Mouse (Mus musculus): ENCODE results near the gene Serp2. TPM values are rescaled to one million over a fixed set of nuclear protein-coding genes. Genes with fewer than 3 reads are reported as not detected.
A peak's percentile ranks its signal among the peaks of the same experiment; 100 is the strongest.

The Serp2 gene
- polyA plus RNA-seq, 1 experiment from 2014 or later: 7.3 TPM

- no peak overlapping the region for H3K4me3 ChIP-seq (replicated peaks)
- ATAC-seq (ENCODE audit: insufficient number of reproducible peaks, low FRiP score, low TSS enrichment, low read depth): no peak
- 89% methylated on average over 3 of the region's 3 CpGs for WGBS
These were observed 35.4 kb downstream of the Serp2 start for GRCm38 (mm10) chr14:76521308-76521707.

DNA sequence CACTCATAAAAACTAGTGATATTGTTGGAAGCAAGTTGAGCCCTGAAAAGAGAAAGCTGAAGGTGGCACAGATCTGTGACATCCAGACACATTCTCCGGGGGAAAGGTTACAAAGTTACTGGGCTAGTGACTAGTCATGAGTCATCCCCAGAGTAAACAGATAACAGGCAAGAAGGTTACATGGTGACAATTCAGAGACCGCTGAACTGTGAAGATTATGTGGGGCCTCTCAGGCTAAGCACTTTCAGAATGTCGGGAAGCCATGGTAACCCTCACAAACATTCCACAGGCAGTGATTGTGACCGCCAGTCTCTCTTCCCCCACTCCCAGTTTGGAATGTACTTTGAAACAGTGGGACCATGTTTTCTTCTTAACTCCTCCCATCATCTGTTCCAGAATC, 36.1 kb downstream of the Serp2 start:
- 49% methylated on average over 4 of the region's 4 CpGs for WGBS
- no peak for ATAC-seq (ENCODE audit: insufficient number of reproducible peaks, low FRiP score, low TSS enrichment, low read depth)
- no peaks in the 10 kb centered on the region for H3K36me3 ChIP-seq
- H3K9ac ChIP-seq: no peak overlapping the region
- H3K4me1 ChIP-seq: no peaks in the 10 kb centered on the region
- no peak overlapping the region for H3K4me2 ChIP-seq (replicated peaks)
- H3K9me3 ChIP-seq (replicated peaks): no peaks in the 10 kb centered on the region
- no peak overlapping the region for H3K4me3 ChIP-seq (replicated peaks)
- H3K27ac ChIP-seq (replicated peaks): no peak overlapping the region
- H3K27me3 ChIP-seq: no peaks in the 10 kb centered on the region

More at GRCm38 (mm10) chr14:76521308-76521707, 35.4 kb downstream of the Serp2 start:
- Histone ChIP-seq H3K4me2 (replicated peaks) (no peak overlapping the region), H3K4me1 (peaks cover under 1% of the 10 kb centered on the region; the same call in 1 of the 2 replicates), H3K27ac (replicated peaks) (no peak overlapping the region), H3K9ac (no peak overlapping the region), H3K36me3 (no peaks in the 10 kb centered on the region), H3K9me3 (replicated peaks) (no peaks in the 10 kb centered on the region), H3K27me3 (no peaks in the 10 kb centered on the region)

- Histone ChIP-seq H3K4me3 (replicated peaks) (no peak overlapping the region), H3K4me1 (peaks cover 9% of the 10 kb centered on the region), H3K27me3 (no peaks in the 10 kb centered on the region), H3K4me2 (replicated peaks) (no peak overlapping the region), H3K9ac (no peak overlapping the region), H3K9me3 (replicated peaks) (no peaks in the 10 kb centered on the region), H3K36me3 (no peaks in the 10 kb centered on the region), H3K27ac (replicated peaks) (no peak overlapping the region)
- 88% methylated on average over 5 of the region's 5 CpGs for WGBS
- no peak for ATAC-seq (ENCODE audit: insufficient number of reproducible peaks, low FRiP score, low TSS enrichment, low read depth)
These were observed 38.5 kb downstream of the Serp2 start for GRCm38 (mm10) chr14:76518217-76518616.

GRCm38 (mm10) chr14:76515620-76516019, 41.1 kb downstream of the Serp2 start:
- H3K27me3 ChIP-seq: no peaks in the 10 kb centered on the region
- H3K9me3 ChIP-seq (replicated peaks): no peaks in the 10 kb centered on the region
- WGBS: 66% methylated on average over 7 of the region's 7 CpGs
- H3K4me3 ChIP-seq (replicated peaks): no peak overlapping the region
- H3K4me2 ChIP-seq (replicated peaks): no peak overlapping the region
- ATAC-seq (ENCODE audit: insufficient number of reproducible peaks, low FRiP score, low TSS enrichment, low read depth): no peak
- H3K4me1 ChIP-seq: peaks cover 15% of the 10 kb centered on the region
- no peak overlapping the region for H3K27ac ChIP-seq (replicated peaks)
- no peak overlapping the region for H3K9ac ChIP-seq
- H3K36me3 ChIP-seq: no peaks in the 10 kb centered on the region

DNA sequence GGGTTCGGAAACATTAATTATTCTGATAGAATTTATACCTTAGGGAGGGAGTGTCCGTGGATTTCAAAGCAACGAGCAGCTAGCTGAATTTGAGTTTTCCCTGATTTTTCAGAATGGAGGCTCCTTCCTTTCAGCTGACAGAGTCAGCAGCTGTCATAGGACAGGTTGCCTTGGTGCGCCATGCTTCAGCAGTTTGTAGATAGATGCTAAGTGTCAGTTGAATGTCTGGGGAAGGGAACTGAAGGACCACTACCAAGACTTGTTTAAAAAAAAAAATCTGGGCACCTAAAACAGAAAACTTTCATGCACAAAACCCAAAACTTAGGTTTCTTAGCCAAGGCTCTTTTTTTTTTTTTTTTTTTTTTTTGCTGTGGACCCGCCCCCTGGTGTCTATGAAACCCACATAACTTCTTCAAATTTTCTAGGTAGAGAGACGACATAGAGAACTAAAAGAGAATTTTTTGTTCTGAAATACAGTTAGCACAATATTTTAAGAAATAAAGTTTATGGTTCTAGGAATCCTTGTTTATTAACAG, 42.6 kb downstream of the Serp2 start:
- no peak overlapping the region for H3K4me3 ChIP-seq (replicated peaks)
- H3K4me1 ChIP-seq: peaks cover 15% of the 10 kb centered on the region
- 33% methylated on average over 6 of the region's 6 CpGs for WGBS
- no peak overlapping the region for H3K27ac ChIP-seq (replicated peaks)
- H3K9me3 ChIP-seq (replicated peaks): no peaks in the 10 kb centered on the region
- H3K4me2 ChIP-seq (replicated peaks): no peak overlapping the region
- H3K27me3 ChIP-seq: no peaks in the 10 kb centered on the region
- H3K9ac ChIP-seq: no peak overlapping the region
- ATAC-seq (ENCODE audit: insufficient number of reproducible peaks, low FRiP score, low TSS enrichment, low read depth): no peak
- H3K36me3 ChIP-seq: no peaks in the 10 kb centered on the region

- 24% methylated on average over 11 of the region's 11 CpGs for WGBS
- no peak overlapping the region for H3K4me2 ChIP-seq (replicated peaks)
- no peak for ATAC-seq (ENCODE audit: insufficient number of reproducible peaks, low FRiP score, low TSS enrichment, low read depth)
These were observed 43.2 kb downstream of the Serp2 start for GRCm38 (mm10) chr14:76513395-76514049.

DNA sequence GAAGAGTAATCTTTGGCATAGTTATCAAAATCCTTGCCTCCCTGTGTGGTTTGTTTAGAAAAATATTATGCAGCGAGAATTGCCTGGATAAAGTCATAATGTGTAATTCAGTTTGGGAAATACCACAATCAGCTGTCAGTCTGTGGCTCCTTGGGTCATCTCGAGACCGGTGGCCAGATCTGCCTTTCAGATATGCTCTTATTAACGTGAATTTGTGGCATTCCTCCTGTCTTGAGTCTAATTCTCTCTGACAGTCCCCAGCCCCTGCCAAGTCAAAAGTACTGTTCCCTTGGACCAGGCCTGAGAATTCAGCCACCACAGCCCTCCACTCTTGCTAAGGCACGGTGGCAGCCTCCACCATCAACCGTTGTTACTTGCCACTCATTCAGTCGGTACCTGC, 44.7 kb downstream of the Serp2 start:
- 66% methylated on average over 7 of the region's 7 CpGs for WGBS

More at GRCm38 (mm10) chr14:76513395-76514049, 43.2 kb downstream of the Serp2 start:
- H3K27me3 ChIP-seq: no peaks in the 10 kb centered on the region
- H3K27ac ChIP-seq (replicated peaks): 0 out of 2 replicates have a peak overlapping the region, but pooled peaks have one; percentile 6
- H3K4me3 ChIP-seq (replicated peaks): no peak overlapping the region
- H3K9me3 ChIP-seq (replicated peaks): no peaks in the 10 kb centered on the region
- peaks cover 15% of the 10 kb centered on the region for H3K4me1 ChIP-seq
- no peak overlapping the region for H3K9ac ChIP-seq
- no peaks in the 10 kb centered on the region for H3K36me3 ChIP-seq

GRCm38 (mm10) chr14:76508701-76509100, 48.0 kb downstream of the Serp2 start:
- no peak overlapping the region for H3K4me3 ChIP-seq (replicated peaks)
- peaks cover 15% of the 10 kb centered on the region for H3K36me3 ChIP-seq
- WGBS: 62% methylated on average over 10 of the region's 10 CpGs
- H3K9me3 ChIP-seq (replicated peaks): no peaks in the 10 kb centered on the region
- no peak overlapping the region for H3K4me2 ChIP-seq (replicated peaks)
- H3K4me1 ChIP-seq: peaks cover 26% of the 10 kb centered on the region
- H3K9ac ChIP-seq: no peak overlapping the region
- H3K27me3 ChIP-seq: no peaks in the 10 kb centered on the region
- H3K27ac ChIP-seq (replicated peaks): no peak overlapping the region
- no peak for ATAC-seq (ENCODE audit: insufficient number of reproducible peaks, low FRiP score, low TSS enrichment, low read depth)

More for the DNA sequence above, 44.7 kb downstream of the Serp2 start:
- H3K4me2 ChIP-seq (replicated peaks): no peak overlapping the region
- ATAC-seq (ENCODE audit: insufficient number of reproducible peaks, low FRiP score, low TSS enrichment, low read depth): no peak
- peaks cover 19% of the 10 kb centered on the region for H3K4me1 ChIP-seq
- H3K9me3 ChIP-seq (replicated peaks): no peaks in the 10 kb centered on the region
- no peak overlapping the region for H3K9ac ChIP-seq
- H3K36me3 ChIP-seq: peaks cover 8% of the 10 kb centered on the region
- no peak overlapping the region for H3K4me3 ChIP-seq (replicated peaks)
- no peak overlapping the region for H3K27ac ChIP-seq (replicated peaks)
- no peaks in the 10 kb centered on the region for H3K27me3 ChIP-seq

DNA sequence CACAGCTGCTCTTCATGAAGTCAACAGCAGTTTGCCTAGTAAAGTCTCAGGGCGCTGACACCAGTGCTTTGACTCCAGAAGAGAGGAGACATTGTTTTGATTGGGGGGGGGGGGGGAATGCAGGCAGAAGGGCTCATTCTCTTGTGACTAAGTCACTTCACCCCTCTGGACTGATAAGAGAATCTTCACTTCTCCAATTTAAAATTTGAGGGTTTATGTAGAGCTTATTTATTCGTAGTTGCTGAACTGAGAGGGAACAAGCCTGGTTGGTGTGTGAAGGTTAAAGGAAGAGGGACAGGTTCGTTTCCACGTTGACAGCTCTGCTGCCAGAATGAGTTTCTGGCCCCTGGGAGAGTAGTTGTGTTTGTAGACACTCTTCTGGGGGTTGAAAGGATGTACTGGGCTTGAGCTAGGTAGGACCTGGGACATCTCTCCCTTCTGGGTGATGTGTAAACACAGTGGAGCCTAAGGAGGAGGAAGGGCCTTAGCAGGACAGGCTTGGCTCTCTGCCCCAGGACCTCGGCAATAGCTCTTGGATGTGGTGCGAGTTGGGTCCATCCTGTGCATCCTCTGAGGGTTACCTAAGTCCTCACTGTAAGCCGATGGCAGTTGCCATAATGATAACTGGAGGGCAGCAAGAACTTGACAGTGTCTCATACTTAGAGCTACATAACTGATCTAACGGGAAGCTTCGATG, 48.7 kb downstream of the Serp2 start:
- H3K4me1 ChIP-seq: peaks cover 23% of the 10 kb centered on the region
- no peak overlapping the region for H3K27ac ChIP-seq (replicated peaks)
- 78% methylated on average over 9 of the region's 9 CpGs for WGBS
- no peak overlapping the region for H3K4me2 ChIP-seq (replicated peaks)
- H3K9ac ChIP-seq: no peak overlapping the region
- H3K27me3 ChIP-seq: no peaks in the 10 kb centered on the region
- H3K4me3 ChIP-seq (replicated peaks): 0 out of 2 replicates have a peak overlapping the region, but pooled peaks have one; percentile 69
- ATAC-seq (ENCODE audit: insufficient number of reproducible peaks, low FRiP score, low TSS enrichment, low read depth): no peak
- no peaks in the 10 kb centered on the region for H3K9me3 ChIP-seq (replicated peaks)
- H3K36me3 ChIP-seq: peaks cover 15% of the 10 kb centered on the region

GRCm38 (mm10) chr14:76507357-76507756, 49.3 kb downstream of the Serp2 start:
- Histone ChIP-seq H3K27ac (replicated peaks) (peak overlapping the region; percentile 28; the same call in 1 of the 2 replicates), H3K4me2 (replicated peaks) (peak overlapping the region; percentile 60), H3K9me3 (replicated peaks) (no peaks in the 10 kb centered on the region), H3K4me3 (replicated peaks) (peak overlapping the region; percentile 69; the same call in 1 of the 2 replicates), H3K9ac (no peak overlapping the region), H3K27me3 (no peaks in the 10 kb centered on the region), H3K4me1 (peaks cover 20% of the 10 kb centered on the region), H3K36me3 (peaks cover 15% of the 10 kb centered on the region)
- no peak for ATAC-seq (ENCODE audit: insufficient number of reproducible peaks, low FRiP score, low TSS enrichment, low read depth)
- 90% methylated on average over 7 of the region's 7 CpGs for WGBS

GRCm38 (mm10) chr14:76506425-76507205, 50.1 kb downstream of the Serp2 start:
- 45% methylated on average over 27 of the region's 27 CpGs for WGBS
- Histone ChIP-seq H3K4me2 (replicated peaks) (peak overlapping the region; percentile 60), H3K4me1 (peaks cover 20% of the 10 kb centered on the region), H3K27me3 (no peaks in the 10 kb centered on the region), H3K4me3 (replicated peaks) (peak overlapping the region; percentile 69), H3K27ac (replicated peaks) (peak overlapping the region; percentile 99), H3K9ac (peak overlapping the region; percentile 96), H3K36me3 (peaks cover 15% of the 10 kb centered on the region), H3K9me3 (replicated peaks) (no peaks in the 10 kb centered on the region)
- ATAC-seq (ENCODE audit: insufficient number of reproducible peaks, low FRiP score, low TSS enrichment, low read depth): no peak

Measured in embryonic facial prominence, embryonic 15.5 days (tissue).